Comparison of ENCODE assay signal across 18 mouse cellular contexts in the genomic region with DNA sequence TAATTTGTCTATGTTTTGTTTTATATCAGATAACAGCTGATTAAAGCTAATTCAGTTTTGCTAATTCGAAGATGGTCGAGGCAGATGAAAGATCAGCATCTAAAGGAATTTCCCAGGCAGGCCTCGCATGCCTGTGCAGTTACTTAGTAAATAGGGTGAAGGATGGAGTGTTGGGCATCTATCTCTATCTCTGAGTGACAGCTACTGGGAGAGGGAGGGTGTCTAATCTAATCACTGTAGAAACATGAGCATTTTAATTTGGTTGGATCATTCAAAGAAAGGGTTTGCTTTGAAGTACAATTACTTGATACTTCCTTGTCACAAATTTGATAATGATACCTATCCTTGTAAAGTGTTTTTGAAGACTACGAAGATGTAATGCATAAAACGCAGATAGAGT.
A peak's percentile ranks its signal among the peaks of the same experiment; 100 is the strongest.
DNase-seq lines count a peak whose midpoint lies in the region; ATAC-seq and TF ChIP-seq lines count a peak whose summit lies in the region.
"Had no signal": no experiment of that assay in that cellular context is flagged by ENCODE, and none has a peak within 500 bp of the region (broad histone marks: within the 10 kb centered on the region; RNA-seq: fewer than 3 reads in every experiment).

No protein-coding gene starts in this region.

- peak overlapping the region; percentile 88 for H3K27ac ChIP-seq in gastrocnemius, adult 2 months
- peak overlapping the region; percentile 40; the same call in 1 of the 2 replicates for H3K27ac ChIP-seq in midbrain, embryonic 11.5 days (ENCODE audit: low read depth, low read length)
- H3K27ac ChIP-seq in midbrain, postnatal 0 days (ENCODE audit: low read depth, low read length): no peak overlapping the region
- no peak overlapping the region for H3K27ac ChIP-seq in hindbrain, embryonic 11.5 days (ENCODE audit: low read depth, low read length)
- H3K27ac ChIP-seq in midbrain, embryonic 15.5 days: no peak overlapping the region
- H3K27ac ChIP-seq in limb, embryonic 10.5 days: no peak overlapping the region
- H3K27ac ChIP-seq: liver, embryonic 12.5 days had no signal

- peak overlapping the region; percentile 54 for H3K4me2 ChIP-seq in midbrain, embryonic 11.5 days
- H3K4me2 ChIP-seq in midbrain, postnatal 0 days (ENCODE audit: low read depth, low read length, poor library complexity, severe bottlenecking): no peak overlapping the region
- H3K4me2 ChIP-seq in hindbrain, embryonic 11.5 days (replicated peaks; ENCODE audit: low read depth, low read length): no peak overlapping the region
- H3K4me2 ChIP-seq in midbrain, embryonic 15.5 days: peak overlapping the region; percentile 48; the same call in 1 of the 2 replicates

- H3K36me3 ChIP-seq in midbrain, embryonic 11.5 days (ENCODE audit: control insufficient read depth, insufficient read depth, low read length): no peaks in the 10 kb centered on the region
- H3K36me3 ChIP-seq in midbrain, postnatal 0 days (ENCODE audit: insufficient read depth, low read length): no peaks in the 10 kb centered on the region
- no peaks in the 10 kb centered on the region for H3K36me3 ChIP-seq in hindbrain, embryonic 11.5 days (ENCODE audit: control insufficient read depth, insufficient read depth, low read length)
- H3K36me3 ChIP-seq in midbrain, embryonic 15.5 days (replicated peaks): no peaks in the 10 kb centered on the region
- H3K36me3 ChIP-seq in limb, embryonic 10.5 days: peaks cover 4% of the 10 kb centered on the region; the same call in 1 of the 2 replicates
- H3K36me3 ChIP-seq: liver, embryonic 12.5 days; lung, embryonic 15.5 days had no signal

- WGBS in midbrain, embryonic 11.5 days: 53% methylated on average over 5 of the region's 5 CpGs
- WGBS in midbrain, postnatal 0 days: 39% methylated on average over 5 of the region's 5 CpGs
- 53% methylated on average over 5 of the region's 5 CpGs for WGBS in hindbrain, embryonic 11.5 days
- 43% methylated on average over 5 of the region's 5 CpGs for WGBS in midbrain, embryonic 15.5 days
- WGBS in limb, embryonic 10.5 days: 42% methylated on average over 5 of the region's 5 CpGs

- no peak for ATAC-seq in midbrain, embryonic 11.5 days (ENCODE audit: low FRiP score)
- ATAC-seq in midbrain, postnatal 0 days (ENCODE audit: low FRiP score): no peak
- no peak for ATAC-seq in hindbrain, embryonic 11.5 days (ENCODE audit: low FRiP score)
- ATAC-seq in midbrain, embryonic 15.5 days (replicated peaks): no peak
- no peak for ATAC-seq in CD4-positive, CD25-positive, alpha-beta regulatory T cell, adult 4 months
- ATAC-seq: liver, embryonic 12.5 days had no signal

- H3K4me3 ChIP-seq in gastrocnemius, adult 2 months: peak overlapping the region; percentile 71
- no peak overlapping the region for H3K4me3 ChIP-seq in midbrain, embryonic 11.5 days (ENCODE audit: low read depth, low read length)
- no peak overlapping the region for H3K4me3 ChIP-seq in midbrain, postnatal 0 days (ENCODE audit: low read depth, low read length)
- H3K4me3 ChIP-seq in hindbrain, embryonic 11.5 days (ENCODE audit: low read depth, low read length): no peak overlapping the region
- no peak overlapping the region for H3K4me3 ChIP-seq in midbrain, embryonic 15.5 days
- H3K4me3 ChIP-seq in limb, embryonic 10.5 days: no peak overlapping the region
- H3K4me3 ChIP-seq: erythroblast, embryonic 14.5 days; liver, embryonic 12.5 days had no signal

- H3K9ac ChIP-seq in midbrain, embryonic 11.5 days (ENCODE audit: low read length): no peak overlapping the region
- H3K9ac ChIP-seq in midbrain, postnatal 0 days (replicated peaks; ENCODE audit: low read length, poor library complexity, severe bottlenecking): no peak overlapping the region
- H3K9ac ChIP-seq in hindbrain, embryonic 11.5 days (ENCODE audit: low read depth, low read length): no peak overlapping the region
- no peak overlapping the region for H3K9ac ChIP-seq in midbrain, embryonic 15.5 days
- H3K9ac ChIP-seq: liver, embryonic 12.5 days; lung, embryonic 15.5 days had no signal

- peaks cover 16% of the 10 kb centered on the region for H3K4me1 ChIP-seq in midbrain, embryonic 11.5 days (ENCODE audit: control insufficient read depth, insufficient read depth, low read length)
- H3K4me1 ChIP-seq in midbrain, postnatal 0 days (ENCODE audit: insufficient read depth, low read length): no peaks in the 10 kb centered on the region
- peaks cover 3% of the 10 kb centered on the region; the same call in 1 of the 2 replicates for H3K4me1 ChIP-seq in hindbrain, embryonic 11.5 days (replicated peaks; ENCODE audit: control insufficient read depth, insufficient read depth, low read length)
- peaks cover 27% of the 10 kb centered on the region for H3K4me1 ChIP-seq in midbrain, embryonic 15.5 days
- peaks cover 29% of the 10 kb centered on the region for H3K4me1 ChIP-seq in limb, embryonic 10.5 days
- H3K4me1 ChIP-seq: liver, embryonic 12.5 days; lung, embryonic 15.5 days had no signal

- no peak for DNase-seq in gastrocnemius, adult 2 months
- no peak for DNase-seq in gastrocnemius, postnatal 14 days
- DNase-seq in midbrain, embryonic 11.5 days (ENCODE audit: low spot score, missing footprints): peak; percentile 87
- DNase-seq in midbrain, postnatal 0 days (ENCODE audit: low spot score): no peak
- peak; percentile 10 for DNase-seq in hindbrain, embryonic 11.5 days (ENCODE audit: low spot score)
- DNase-seq in limb, embryonic 10.5 days (ENCODE audit: low spot score): no peak
- DNase-seq: cerebellum, adult 11-12 months; heart, adult 11 months; heart, postnatal 36 days; kidney, adult 2 months; kidney, postnatal 36 days; left cerebral cortex, postnatal 4 days; thymus, postnatal 4 days had no signal

- H3K27me3 ChIP-seq in midbrain, embryonic 11.5 days (ENCODE audit: control insufficient read depth, insufficient read depth, low read length): no peaks in the 10 kb centered on the region
- no peaks in the 10 kb centered on the region for H3K27me3 ChIP-seq in midbrain, postnatal 0 days (ENCODE audit: insufficient read depth, low read length)
- H3K27me3 ChIP-seq in hindbrain, embryonic 11.5 days (ENCODE audit: control insufficient read depth, insufficient read depth, low read length): no peaks in the 10 kb centered on the region
- no peaks in the 10 kb centered on the region for H3K27me3 ChIP-seq in midbrain, embryonic 15.5 days (replicated peaks)
- H3K27me3 ChIP-seq in limb, embryonic 10.5 days (ENCODE audit: low read depth, poor library complexity, severe bottlenecking): no peaks in the 10 kb centered on the region
- H3K27me3 ChIP-seq: liver, embryonic 12.5 days; lung, embryonic 15.5 days had no signal

- intact Hi-C loops in gastrocnemius, adult 2 months (cut with DNase I): loop anchor here (2.0 kb wide), 3 partner anchors 93 to 267 kb away; no protein-coding TSS in a partner anchor
- intact Hi-C loops in gastrocnemius, postnatal 14 days (cut with DNase I; ENCODE audit: low total_unique reads): no loop called here

- no peak for TF ChIP-seq CTCF in gastrocnemius, adult 2 months (IDR thresholded peaks at IDR 0.05)
- no peak for TF ChIP-seq CTCF in midbrain, postnatal 0 days (IDR thresholded peaks at IDR 0.05)

- H3K9me3 ChIP-seq in midbrain, embryonic 11.5 days (ENCODE audit: control insufficient read depth, low read length): no peaks in the 10 kb centered on the region
- no peaks in the 10 kb centered on the region for H3K9me3 ChIP-seq in midbrain, postnatal 0 days (ENCODE audit: low read length)
- no peaks in the 10 kb centered on the region for H3K9me3 ChIP-seq in hindbrain, embryonic 11.5 days (ENCODE audit: control insufficient read depth, low read length)
- H3K9me3 ChIP-seq in midbrain, embryonic 15.5 days: no peaks in the 10 kb centered on the region
- no peaks in the 10 kb centered on the region for H3K9me3 ChIP-seq in limb, embryonic 10.5 days (replicated peaks)
- H3K9me3 ChIP-seq: liver, embryonic 12.5 days; lung, embryonic 15.5 days had no signal

Comparison
In these comparisons a context has a peak if more than half of its experiments do, and no peak if none do; other contexts are left out.
1. DNase-seq: peak in midbrain, embryonic 11.5 days (single experiment) and hindbrain, embryonic 11.5 days (single experiment); none in gastrocnemius, adult 2 months (single experiment), gastrocnemius, postnatal 14 days (single experiment), midbrain, postnatal 0 days (single experiment) and limb, embryonic 10.5 days (single experiment).
2. H3K27ac ChIP-seq: peak in gastrocnemius, adult 2 months (single experiment) and midbrain, embryonic 11.5 days (single experiment); none in midbrain, postnatal 0 days (single experiment), hindbrain, embryonic 11.5 days (single experiment), midbrain, embryonic 15.5 days (single experiment) and limb, embryonic 10.5 days (single experiment).
3. H3K4me2 ChIP-seq: peak in midbrain, embryonic 11.5 days (single experiment) and midbrain, embryonic 15.5 days (single experiment); none in midbrain, postnatal 0 days (single experiment) and hindbrain, embryonic 11.5 days (single experiment).